Mouse (Mus musculus): ENCODE measurements around the gene Nvl. TPM values are rescaled to one million over a fixed set of nuclear protein-coding genes. Genes with fewer than 3 reads are reported as not detected.

The Nvl gene
- polyA plus RNA-seq, 1 experiment = 102 TPM

DNA sequence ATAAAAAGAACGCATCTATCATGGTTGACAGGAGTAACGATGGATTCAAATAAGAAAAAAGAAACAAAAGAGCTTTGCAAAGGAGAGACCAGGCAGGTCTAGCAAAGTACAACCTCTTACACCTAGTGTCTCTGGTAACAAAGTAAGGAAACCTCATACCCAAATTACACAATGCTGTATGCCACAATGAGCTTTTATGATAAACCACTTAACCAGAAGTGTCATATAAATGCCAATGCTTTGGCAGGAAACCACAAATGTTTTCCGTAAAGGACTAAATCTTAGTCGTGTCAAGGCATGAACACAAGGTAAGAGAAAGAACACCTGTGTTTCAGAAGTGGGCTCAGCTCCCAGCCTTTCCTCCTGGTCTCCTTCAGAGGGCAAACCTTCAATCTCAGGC lies 26.9 kb downstream of the Nvl start:
- TF ChIP-seq EP300 (IDR thresholded peaks at IDR 0.05; ENCODE audit: insufficient read depth, low read depth, low read length) (no peak), POLR2A (IDR thresholded peaks at IDR 0.05; ENCODE audit: insufficient read depth, low read length) (no peak), CTCF (IDR thresholded peaks at IDR 0.05; ENCODE audit: low read depth, low read length) (no peak)
- no peak overlapping the region for H3K9ac ChIP-seq (ENCODE audit: low read depth, poor library complexity, severe bottlenecking)
- no peaks in the 10 kb centered on the region for H3K9me3 ChIP-seq (replicated peaks; ENCODE audit: control insufficient read depth, insufficient read depth, low read length, poor library complexity, severe bottlenecking)
- H3K4me1 ChIP-seq (ENCODE audit: control insufficient read depth, insufficient read depth, low read length) = no peaks in the 10 kb centered on the region
- H3K36me3 ChIP-seq (ENCODE audit: control insufficient read depth, insufficient read depth, low read length, poor library complexity, severe bottlenecking) = peaks cover 56% of the 10 kb centered on the region
- no peak overlapping the region for H3K27ac ChIP-seq (ENCODE audit: insufficient read depth, low read length)
- H3K27me3 ChIP-seq (ENCODE audit: control insufficient read depth, insufficient read depth, low read length, poor library complexity, severe bottlenecking) = no peaks in the 10 kb centered on the region
- H3K4me3 ChIP-seq (ENCODE audit: low read depth, low read length) = no peak overlapping the region

GRCm38 (mm10) chr1:181090048-181090447 lies 54.0 kb downstream of the Nvl start:
- H3K36me3 ChIP-seq (ENCODE audit: control insufficient read depth, insufficient read depth, low read length, poor library complexity, severe bottlenecking) = peaks cover 11% of the 10 kb centered on the region
- no peak overlapping the region for H3K27ac ChIP-seq (ENCODE audit: insufficient read depth, low read length)
- TF ChIP-seq POLR2A (IDR thresholded peaks at IDR 0.05; ENCODE audit: insufficient read depth, low read length) (no peak), EP300 (IDR thresholded peaks at IDR 0.05; ENCODE audit: insufficient read depth, low read depth, low read length) (no peak), CTCF (IDR thresholded peaks at IDR 0.05; ENCODE audit: low read depth, low read length) (no peak)
- no peak overlapping the region for H3K4me3 ChIP-seq (ENCODE audit: low read depth, low read length)
- H3K9me3 ChIP-seq (replicated peaks; ENCODE audit: control insufficient read depth, insufficient read depth, low read length, poor library complexity, severe bottlenecking) = no peaks in the 10 kb centered on the region
- no peaks in the 10 kb centered on the region for H3K27me3 ChIP-seq (ENCODE audit: control insufficient read depth, insufficient read depth, low read length, poor library complexity, severe bottlenecking)
- no peak overlapping the region for H3K9ac ChIP-seq (ENCODE audit: low read depth, poor library complexity, severe bottlenecking)
- H3K4me1 ChIP-seq (ENCODE audit: control insufficient read depth, insufficient read depth, low read length) = no peaks in the 10 kb centered on the region

- Histone ChIP-seq H3K27me3 (ENCODE audit: control insufficient read depth, insufficient read depth, low read length, poor library complexity, severe bottlenecking) (no peaks in the 10 kb centered on the region), H3K4me1 (ENCODE audit: control insufficient read depth, insufficient read depth, low read length) (no peaks in the 10 kb centered on the region), H3K9ac (ENCODE audit: low read depth, poor library complexity, severe bottlenecking) (no peak overlapping the region), H3K27ac (ENCODE audit: insufficient read depth, low read length) (no peak overlapping the region), H3K4me3 (ENCODE audit: low read depth, low read length) (no peak overlapping the region), H3K9me3 (replicated peaks; ENCODE audit: control insufficient read depth, insufficient read depth, low read length, poor library complexity, severe bottlenecking) (no peaks in the 10 kb centered on the region), H3K36me3 (ENCODE audit: control insufficient read depth, insufficient read depth, low read length, poor library complexity, severe bottlenecking) (no peaks in the 10 kb centered on the region)
- no peak for TF ChIP-seq EP300 (IDR thresholded peaks at IDR 0.05; ENCODE audit: insufficient read depth, low read depth, low read length)
- no peak for TF ChIP-seq POLR2A (IDR thresholded peaks at IDR 0.05; ENCODE audit: insufficient read depth, low read length)
- no peak for TF ChIP-seq CTCF (IDR thresholded peaks at IDR 0.05; ENCODE audit: low read depth, low read length)
Measured at GRCm38 (mm10) chr1:181084021-181084420, 60.0 kb downstream of the Nvl start.

- Histone ChIP-seq H3K27ac (ENCODE audit: insufficient read depth, low read length) (no peak overlapping the region), H3K4me3 (ENCODE audit: low read depth, low read length) (no peak overlapping the region), H3K36me3 (ENCODE audit: control insufficient read depth, insufficient read depth, low read length, poor library complexity, severe bottlenecking) (no peaks in the 10 kb centered on the region), H3K27me3 (ENCODE audit: control insufficient read depth, insufficient read depth, low read length, poor library complexity, severe bottlenecking) (no peaks in the 10 kb centered on the region), H3K9ac (ENCODE audit: low read depth, poor library complexity, severe bottlenecking) (no peak overlapping the region), H3K9me3 (replicated peaks; ENCODE audit: control insufficient read depth, insufficient read depth, low read length, poor library complexity, severe bottlenecking) (no peaks in the 10 kb centered on the region), H3K4me1 (ENCODE audit: control insufficient read depth, insufficient read depth, low read length) (no peaks in the 10 kb centered on the region)
- TF ChIP-seq EP300 (IDR thresholded peaks at IDR 0.05; ENCODE audit: insufficient read depth, low read depth, low read length) (no peak), CTCF (IDR thresholded peaks at IDR 0.05; ENCODE audit: low read depth, low read length) (peak; percentile 49)
Measured at GRCm38 (mm10) chr1:181073075-181073474, 70.9 kb downstream of the Nvl start.

DNA sequence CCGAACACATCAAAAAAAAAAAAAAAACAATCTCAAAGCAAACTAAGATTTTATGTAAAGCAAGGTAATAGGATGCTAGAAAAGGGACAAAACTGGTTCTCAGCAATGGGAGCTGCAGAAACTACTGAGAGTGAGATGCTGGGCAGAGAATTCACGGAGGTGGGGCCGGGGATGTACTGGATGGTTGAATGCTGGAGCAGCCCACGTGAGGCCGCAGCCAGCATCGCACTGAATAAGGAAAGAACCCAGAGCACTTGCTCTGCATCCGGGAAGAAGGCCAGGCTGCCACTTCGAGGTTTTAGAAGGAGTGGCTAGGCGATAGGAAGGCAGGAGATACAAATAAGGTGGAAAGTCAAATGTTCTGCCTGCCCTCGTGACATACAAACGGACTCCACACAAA lies 74.3 kb downstream of the Nvl start:
- TF ChIP-seq POLR2A (IDR thresholded peaks at IDR 0.05; ENCODE audit: insufficient read depth, low read length) = no peak
- TF ChIP-seq CTCF (IDR thresholded peaks at IDR 0.05; ENCODE audit: low read depth, low read length) = no peak
- TF ChIP-seq EP300 (IDR thresholded peaks at IDR 0.05; ENCODE audit: insufficient read depth, low read depth, low read length) = no peak
- H3K27me3 ChIP-seq (ENCODE audit: control insufficient read depth, insufficient read depth, low read length, poor library complexity, severe bottlenecking) = no peaks in the 10 kb centered on the region
- H3K27ac ChIP-seq (ENCODE audit: insufficient read depth, low read length) = no peak overlapping the region
- H3K9ac ChIP-seq (ENCODE audit: low read depth, poor library complexity, severe bottlenecking) = no peak overlapping the region
- H3K4me1 ChIP-seq (ENCODE audit: control insufficient read depth, insufficient read depth, low read length) = no peaks in the 10 kb centered on the region
- H3K9me3 ChIP-seq (replicated peaks; ENCODE audit: control insufficient read depth, insufficient read depth, low read length, poor library complexity, severe bottlenecking) = no peaks in the 10 kb centered on the region
- H3K4me3 ChIP-seq (ENCODE audit: low read depth, low read length) = no peak overlapping the region
- no peaks in the 10 kb centered on the region for H3K36me3 ChIP-seq (ENCODE audit: control insufficient read depth, insufficient read depth, low read length, poor library complexity, severe bottlenecking)

GRCm38 (mm10) chr1:181068344-181068743 lies 75.7 kb downstream of the Nvl start:
- no peaks in the 10 kb centered on the region for H3K4me1 ChIP-seq (ENCODE audit: control insufficient read depth, insufficient read depth, low read length)
- H3K9ac ChIP-seq (ENCODE audit: low read depth, poor library complexity, severe bottlenecking) = no peak overlapping the region
- H3K27ac ChIP-seq (ENCODE audit: insufficient read depth, low read length) = no peak overlapping the region
- no peaks in the 10 kb centered on the region for H3K36me3 ChIP-seq (ENCODE audit: control insufficient read depth, insufficient read depth, low read length, poor library complexity, severe bottlenecking)
- no peak overlapping the region for H3K4me3 ChIP-seq (ENCODE audit: low read depth, low read length)
- no peaks in the 10 kb centered on the region for H3K9me3 ChIP-seq (replicated peaks; ENCODE audit: control insufficient read depth, insufficient read depth, low read length, poor library complexity, severe bottlenecking)
- H3K27me3 ChIP-seq (ENCODE audit: control insufficient read depth, insufficient read depth, low read length, poor library complexity, severe bottlenecking) = no peaks in the 10 kb centered on the region
- TF ChIP-seq CTCF (IDR thresholded peaks at IDR 0.05; ENCODE audit: low read depth, low read length) (no peak), POLR2A (IDR thresholded peaks at IDR 0.05; ENCODE audit: insufficient read depth, low read length) (no peak), EP300 (IDR thresholded peaks at IDR 0.05; ENCODE audit: insufficient read depth, low read depth, low read length) (no peak)

Data from ES-Bruce4 (cell line).